Comparison of ENCODE assay signal across 17 mouse cellular contexts in the genomic region with DNA sequence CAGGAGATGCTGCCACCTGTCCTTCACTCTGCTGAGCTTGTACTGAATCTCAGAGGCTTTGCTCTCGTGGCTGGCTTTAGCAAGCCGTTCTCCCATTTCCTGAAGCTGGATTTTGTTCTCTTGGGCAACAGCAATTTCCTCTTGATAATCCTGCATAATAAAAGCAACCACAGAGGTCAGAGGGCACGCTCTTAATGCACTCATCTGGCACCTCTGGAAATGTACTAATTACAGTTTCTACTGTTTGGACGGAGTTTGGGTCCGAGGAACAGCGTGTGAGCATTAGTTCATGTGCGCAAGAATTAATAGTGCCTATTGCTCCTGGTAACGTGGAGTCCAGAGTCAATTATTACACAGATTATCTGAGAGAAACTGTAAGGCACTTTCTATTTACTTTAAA. TPM values are rescaled to one million over a fixed set of nuclear protein-coding genes. Genes with fewer than 3 reads are reported as not detected.
"Had no signal": no experiment of that assay in that cellular context is flagged by ENCODE, and none has a peak within 500 bp of the region (broad histone marks: within the 10 kb centered on the region; RNA-seq: fewer than 3 reads in every experiment).

No protein-coding gene starts in this region.

- H3K4me1 ChIP-seq: liver, embryonic 12.5 days; midbrain, embryonic 10.5 days; midbrain, embryonic 15.5 days; neural tube, embryonic 13.5 days had no signal

- H3K4me3 ChIP-seq: kidney, embryonic 15.5 days; liver, embryonic 12.5 days; midbrain, embryonic 10.5 days; midbrain, embryonic 15.5 days; neural tube, embryonic 13.5 days had no signal

- DNase-seq: layer of hippocampus, postnatal 36 days; lung, embryonic 14.5 days; lung, postnatal 10 days; lung, postnatal 4 days; retina, postnatal 1 day; right cerebral cortex, postnatal 4 days; spleen, adult 18-20 months; thymus, adult 18-20 months; thymus, postnatal 14 days had no signal

- H3K27me3 ChIP-seq: kidney, embryonic 15.5 days; liver, embryonic 12.5 days; midbrain, embryonic 15.5 days; neural tube, embryonic 13.5 days had no signal

- H3K27ac ChIP-seq: kidney, embryonic 15.5 days; liver, embryonic 12.5 days; midbrain, embryonic 10.5 days; midbrain, embryonic 15.5 days; neural tube, embryonic 13.5 days had no signal

- H3K4me2 ChIP-seq: kidney, embryonic 15.5 days; liver, embryonic 12.5 days; lung, embryonic 14.5 days; midbrain, embryonic 15.5 days; neural tube, embryonic 13.5 days had no signal

- H3K36me3 ChIP-seq: kidney, embryonic 15.5 days; midbrain, embryonic 10.5 days; midbrain, embryonic 15.5 days; neural tube, embryonic 13.5 days had no signal

- H3K9me3 ChIP-seq: kidney, embryonic 15.5 days; liver, embryonic 12.5 days; midbrain, embryonic 10.5 days; midbrain, embryonic 15.5 days; neural tube, embryonic 13.5 days had no signal

- H3K9ac ChIP-seq: kidney, embryonic 15.5 days; liver, embryonic 12.5 days; lung, embryonic 14.5 days; midbrain, embryonic 15.5 days; neural tube, embryonic 13.5 days had no signal

- ATAC-seq: intestine, embryonic 16.5 days; liver, embryonic 12.5 days; midbrain, embryonic 15.5 days had no signal

RNA-seq across cellular contexts. Expression of a gene that starts 3.1 kb away (rescaled TPM):
- total RNA-seq: layer of hippocampus, postnatal 36 days; left cerebral cortex, postnatal 36 days had no signal
- polyA plus RNA-seq: large intestine, adult 2 months; liver, embryonic 12.5 days; midbrain, embryonic 10.5 days had no signal
